Mouse (Mus musculus) embryonic fibroblast, embryonic 13.5 days (primary cell): ENCODE data around the gene Cdc26.

ENCODE experiments used
- CTCF ChIP-seq: IDR thresholded peaks from 2 replicates; pipeline ENCODE4 v1.5.1; 2011; ENCODE audit warnings: mild to moderate bottlenecking, control low read depth, low read length, moderate library complexity, borderline replicate concordance; ENCODE audit not compliant: insufficient read depth
- POLR2A ChIP-seq: IDR thresholded peaks from 2 replicates; pipeline ENCODE4 v1.6.1; 2011; ENCODE audit warnings: low read depth, mild to moderate bottlenecking, control low read depth, low read length, moderate library complexity

- TF ChIP-seq POLR2A (no peak), CTCF (no peak)
Observed at GRCm38 (mm10) chr4:62348329-62348705, 60.1 kb downstream of the Cdc26 start.
